Mouse (Mus musculus) spleen, adult 12 weeks (tissue): ENCODE results near the gene Dppa5a.
"Not testable (repeated sequence)": the region's sequence is repeated elsewhere in the genome, so short reads cannot be mapped to it uniquely, and the experiment has no call there.

Experiments
- DNase-seq: peaks from one replicate; pipeline ENCODE4 v3.0.0; 2022; ENCODE audit warnings: low spot score

The Dppa5a gene

GRCm38 (mm10) chr9:78367959-78368358, at the start of gene Dppa5a:
TSS of gene Dppa5a (minus strand) at chr9:78368177.
- DNase-seq, result not testable (repeated sequence)

- no peak for DNase-seq
These were observed 33.6 kb upstream of the Dppa5a start for GRCm38 (mm10) chr9:78401596-78401995.

- no peak for DNase-seq
These were observed 32.6 kb upstream of the Dppa5a start for GRCm38 (mm10) chr9:78400570-78400969.

GRCm38 (mm10) chr9:78396517-78396916, 28.5 kb upstream of the Dppa5a start:
- no peak for DNase-seq

GRCm38 (mm10) chr9:78395630-78396351, 27.8 kb upstream of the Dppa5a start, which contains the start of gene Ddx43:
TSS of gene Ddx43 (plus strand) at chr9:78395777.
- DNase-seq, result peak; percentile 11

- no peak for DNase-seq
These were observed 27.3 kb upstream of the Dppa5a start for GRCm38 (mm10) chr9:78395244-78395629.

GRCm38 (mm10) chr9:78394602-78395001, 26.6 kb upstream of the Dppa5a start:
- DNase-seq, result no peak

- DNase-seq, result no peak
These were observed 25.8 kb upstream of the Dppa5a start for GRCm38 (mm10) chr9:78393741-78394140.

GRCm38 (mm10) chr9:78389981-78390380, 22.0 kb upstream of the Dppa5a start:
- DNase-seq, result no peak

- DNase-seq, result no peak
These were observed 19.0 kb upstream of the Dppa5a start for GRCm38 (mm10) chr9:78386947-78387346.

GRCm38 (mm10) chr9:78385893-78386292, 17.9 kb upstream of the Dppa5a start:
- DNase-seq, result no peak

- DNase-seq, result no peak
These were observed 10.3 kb upstream of the Dppa5a start, which contains the start of gene Ooep for GRCm38 (mm10) chr9:78378113-78378785. TSS of gene Ooep (minus strand) at chr9:78378725.

- no peak for DNase-seq
These were observed 9.6 kb upstream of the Dppa5a start for GRCm38 (mm10) chr9:78377546-78377945.

- DNase-seq, result no peak
These were observed 7.5 kb upstream of the Dppa5a start for GRCm38 (mm10) chr9:78375486-78375885.

GRCm38 (mm10) chr9:78374885-78375389, 7.0 kb upstream of the Dppa5a start:
- DNase-seq, result no peak

GRCm38 (mm10) chr9:78374397-78374796, 6.4 kb upstream of the Dppa5a start:
- DNase-seq, result no peak

GRCm38 (mm10) chr9:78372827-78373504, 5.0 kb upstream of the Dppa5a start:
- DNase-seq, result no peak

GRCm38 (mm10) chr9:78371441-78371840, 3.5 kb upstream of the Dppa5a start:
- DNase-seq, result no peak

GRCm38 (mm10) chr9:78369786-78370185, 1.8 kb upstream of the Dppa5a start:
- no peak for DNase-seq

GRCm38 (mm10) chr9:78369349-78369748, 1.4 kb upstream of the Dppa5a start:
- no peak for DNase-seq

- DNase-seq, result no peak
These were observed 805 bp upstream of the Dppa5a start for GRCm38 (mm10) chr9:78368671-78369293.

- DNase-seq, result no peak
These were observed 2.0 kb downstream of the Dppa5a start for GRCm38 (mm10) chr9:78365850-78366544.
